Mouse (Mus musculus): Measurements from ENCODE around the gene Nxpe3.
"Not testable (repeated sequence)": the region's sequence is repeated elsewhere in the genome, so short reads cannot be mapped to it uniquely, and the experiment has no call there.

DNA sequence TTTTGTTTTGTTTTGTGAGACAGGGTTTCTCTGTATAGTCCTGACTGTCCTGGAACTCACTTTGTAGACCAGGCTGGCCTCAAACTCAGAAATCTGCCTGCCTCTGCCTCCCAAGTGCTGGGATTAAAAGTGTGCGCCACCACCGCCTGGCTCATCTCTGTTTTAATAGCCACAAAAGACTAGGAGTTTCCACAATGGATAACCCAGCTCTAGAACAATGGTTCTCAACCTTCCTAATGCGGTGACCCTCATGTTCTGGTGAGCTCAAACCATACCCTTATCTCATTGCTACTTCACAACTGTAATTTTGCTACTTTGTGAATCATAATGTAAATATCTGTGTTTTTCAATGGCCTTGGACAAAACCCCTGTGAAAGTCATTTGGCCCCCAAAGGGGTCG lies 35.7 kb downstream of the Nxpe3 start:
- TF ChIP-seq CTCF (IDR thresholded peaks at IDR 0.05; ENCODE audit: control insufficient read depth, insufficient read depth, low read length); POLR2A (IDR thresholded peaks at IDR 0.05; ENCODE audit: borderline replicate concordance, control insufficient read depth, low read depth, low read length): not testable (repeated sequence)

All from bone marrow, adult 2 months (tissue).